Mouse (Mus musculus) cerebellum, adult 8-10 months (tissue): ENCODE results near the gene Stx16.

Source experiments
- DNase-seq: peaks from one replicate; pipeline ENCODE4 v3.0.0; 2022

The Stx16 gene

DNA sequence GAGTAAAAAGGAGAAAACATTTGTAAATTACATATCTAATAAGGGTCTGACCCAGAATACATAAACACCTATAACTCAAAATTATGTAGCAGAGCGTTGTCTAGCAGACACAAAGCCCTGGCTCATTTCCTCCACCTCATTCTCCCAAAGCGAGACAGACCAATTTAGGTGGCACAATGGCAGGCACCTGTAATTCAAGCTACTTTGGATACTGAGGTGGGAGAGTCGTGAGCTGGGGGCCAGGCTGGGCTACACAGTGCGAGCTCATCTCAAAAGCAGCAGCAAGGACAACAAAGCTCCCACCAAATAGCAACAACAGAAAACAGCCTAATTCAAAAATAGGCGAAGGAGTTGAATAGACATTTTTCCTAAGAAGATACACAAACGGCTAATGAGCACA, 52.8 kb downstream of the Stx16 start:
- no peak for DNase-seq

- DNase-seq, result no peak
These were observed 54.5 kb downstream of the Stx16 start for GRCm38 (mm10) chr2:174130468-174131097.

GRCm38 (mm10) chr2:174132413-174132969, 56.4 kb downstream of the Stx16 start:
- DNase-seq, result no peak
